In genomic region chr3:145590562-145590961, GRCm38 (mm10) we compare ENCODE assay signal across 20 mouse cellular contexts. TPM values are rescaled to one million over a fixed set of nuclear protein-coding genes. Genes with fewer than 3 reads are reported as not detected.
DNase-seq lines count a peak whose midpoint lies in the region; ATAC-seq and TF ChIP-seq lines count a peak whose summit lies in the region.
"Had no signal": no experiment of that assay in that cellular context is flagged by ENCODE, and none has a peak within 500 bp of the region (broad histone marks: within the 10 kb centered on the region; RNA-seq: fewer than 3 reads in every experiment).

No protein-coding gene starts in this region.

- DNase-seq in heart, adult 11 months: peak; percentile 65
- no peak for DNase-seq in heart, postnatal 10 days
- no peak for DNase-seq in stomach, postnatal 0 days (ENCODE audit: low spot score)
- peak; percentile 42 for DNase-seq in liver, embryonic 13.5 days
- DNase-seq in thymus, adult 18-20 months: no peak
- DNase-seq in left cerebral cortex, adult 18-20 months (ENCODE audit: low spot score in 2 of 2): no peak
- DNase-seq in lung, postnatal 36 days: no peak
- DNase-seq: adrenal gland, adult 8-10 months; cerebellum, adult 9-10 months; kidney, postnatal 25 days; thymus, postnatal 36 days had no signal

- no peaks in the 10 kb centered on the region for H3K9me3 ChIP-seq in stomach, embryonic 14.5 days (ENCODE audit: control insufficient read depth, low read depth, low read length)
- no peaks in the 10 kb centered on the region for H3K9me3 ChIP-seq in stomach, postnatal 0 days (ENCODE audit: control insufficient read depth, low read length)
- H3K9me3 ChIP-seq in liver, embryonic 13.5 days (replicated peaks): no peaks in the 10 kb centered on the region
- H3K9me3 ChIP-seq: embryonic facial prominence, embryonic 15.5 days; limb, embryonic 13.5 days; megakaryocyte, embryonic 14.5 days had no signal

- H3K27me3 ChIP-seq in stomach, embryonic 14.5 days (ENCODE audit: control insufficient read depth, insufficient read depth, low read length): no peaks in the 10 kb centered on the region
- H3K27me3 ChIP-seq in stomach, postnatal 0 days (ENCODE audit: control insufficient read depth, insufficient read depth, low read length): no peaks in the 10 kb centered on the region
- H3K27me3 ChIP-seq in liver, embryonic 13.5 days: no peaks in the 10 kb centered on the region
- H3K27me3 ChIP-seq: embryonic facial prominence, embryonic 15.5 days; limb, embryonic 13.5 days; megakaryocyte, embryonic 14.5 days had no signal

- peaks cover 51% of the 10 kb centered on the region for H3K36me3 ChIP-seq in stomach, embryonic 14.5 days (ENCODE audit: control insufficient read depth, insufficient read depth, low read length)
- H3K36me3 ChIP-seq in stomach, postnatal 0 days (ENCODE audit: control insufficient read depth, insufficient read depth, low read length): peaks cover 15% of the 10 kb centered on the region
- peaks cover 54% of the 10 kb centered on the region for H3K36me3 ChIP-seq in liver, embryonic 13.5 days

- TF ChIP-seq EP300 in stomach, postnatal 0 days (optimal IDR thresholded peaks at IDR 0.05): no peak

- WGBS in stomach, embryonic 14.5 days: 84% methylated on average over 4 of the region's 4 CpGs
- 78% methylated on average over 4 of the region's 4 CpGs for WGBS in stomach, postnatal 0 days
- 57% methylated on average over 4 of the region's 4 CpGs for WGBS in liver, embryonic 13.5 days (ENCODE audit: insufficient replicate concordance)

- H3K9ac ChIP-seq in stomach, embryonic 14.5 days (replicated peaks; ENCODE audit: low read depth, low read length): no peak overlapping the region
- no peak overlapping the region for H3K9ac ChIP-seq in stomach, postnatal 0 days (ENCODE audit: low read length)
- H3K9ac ChIP-seq in liver, embryonic 13.5 days: peak overlapping the region; percentile 46
- H3K9ac ChIP-seq: embryonic facial prominence, embryonic 15.5 days; hindbrain, embryonic 14.5 days; limb, embryonic 13.5 days had no signal

- TF ChIP-seq CTCF in stomach, postnatal 0 days (IDR thresholded peaks at IDR 0.05; ENCODE audit: low read depth): no peak

- peak; percentile 53; the same call in 1 of the 2 replicates for ATAC-seq in stomach, embryonic 14.5 days (ENCODE audit: insufficient number of reproducible peaks, insufficient read depth, low FRiP score, low read depth)
- no peak; the same call in 1 of the 2 replicates for ATAC-seq in stomach, postnatal 0 days (ENCODE audit: low FRiP score, low TSS enrichment)
- ATAC-seq in liver, embryonic 13.5 days (ENCODE audit: low read depth): peak; percentile 100
- ATAC-seq: CD4-positive, CD25-positive, alpha-beta regulatory T cell, adult 4 months; forebrain, embryonic 14.5 days; intestine, embryonic 16.5 days; midbrain, embryonic 16.5 days had no signal

- no peak overlapping the region for H3K4me2 ChIP-seq in stomach, embryonic 14.5 days (replicated peaks; ENCODE audit: low read depth, low read length)
- no peak overlapping the region for H3K4me2 ChIP-seq in stomach, postnatal 0 days (replicated peaks; ENCODE audit: low read depth)
- peak overlapping the region; percentile 50 for H3K4me2 ChIP-seq in liver, embryonic 13.5 days
- H3K4me2 ChIP-seq: embryonic facial prominence, embryonic 15.5 days; hindbrain, embryonic 14.5 days; limb, embryonic 13.5 days had no signal

- no peaks in the 10 kb centered on the region for H3K4me1 ChIP-seq in stomach, embryonic 14.5 days (ENCODE audit: control insufficient read depth, insufficient read depth, low read length)
- no peaks in the 10 kb centered on the region for H3K4me1 ChIP-seq in stomach, postnatal 0 days (replicated peaks; ENCODE audit: control insufficient read depth, insufficient read depth)
- H3K4me1 ChIP-seq in liver, embryonic 13.5 days (replicated peaks): peaks cover 26% of the 10 kb centered on the region
- H3K4me1 ChIP-seq: embryonic facial prominence, embryonic 15.5 days; limb, embryonic 13.5 days; megakaryocyte, embryonic 14.5 days had no signal

- intact Hi-C loops in heart, postnatal 10 days (cut with DNase I): no loop called here

- no peak overlapping the region for H3K27ac ChIP-seq in stomach, embryonic 14.5 days (ENCODE audit: low read length)
- H3K27ac ChIP-seq in stomach, postnatal 0 days (replicated peaks): no peak overlapping the region
- peak overlapping the region; percentile 87 for H3K27ac ChIP-seq in liver, embryonic 13.5 days
- H3K27ac ChIP-seq: embryonic facial prominence, embryonic 15.5 days; hindbrain, embryonic 14.5 days; limb, embryonic 13.5 days had no signal

- no peak overlapping the region for H3K4me3 ChIP-seq in stomach, embryonic 14.5 days (ENCODE audit: low read depth, low read length)
- H3K4me3 ChIP-seq in stomach, postnatal 0 days (ENCODE audit: low read depth, low read length): no peak overlapping the region
- peak overlapping the region; percentile 17 for H3K4me3 ChIP-seq in liver, embryonic 13.5 days (replicated peaks)
- H3K4me3 ChIP-seq: embryonic facial prominence, embryonic 15.5 days; limb, embryonic 13.5 days; megakaryocyte, embryonic 14.5 days had no signal

RNA-seq across cellular contexts. Expression of gene Znhit6, which starts 14.6 kb away (rescaled TPM):
- total RNA-seq in heart, postnatal 10 days (2021): 10 to 100 TPM; 14.9 to 15.4 TPM
- polyA plus RNA-seq in stomach, embryonic 14.5 days (2014; fragmentation: Nextera tagmentation; extraction: Ambion mirVana): 31.9 and 33.4 TPM in 2 replicates
- polyA plus RNA-seq in stomach, postnatal 0 days (2015; fragmentation: Nextera tagmentation; extraction: Ambion mirVana): 16.8 and 17.5 TPM in 2 replicates
- polyA plus RNA-seq in liver, embryonic 13.5 days (2015; fragmentation: Nextera tagmentation; extraction: Ambion mirVana): 20.5 and 23.3 TPM in 2 replicates
- total RNA-seq in left cerebral cortex, adult 18-20 months (2021): 10 to 100 TPM; 15.6 to 16.6 TPM

RNA-seq across cellular contexts. Expression of gene Ccn1, which starts 59.2 kb away (rescaled TPM):
- total RNA-seq in heart, postnatal 10 days (2021): 10 to 100 TPM; 39.4 to 45.3 TPM
- 20.9 and 25.8 TPM in 2 replicates for polyA plus RNA-seq in stomach, embryonic 14.5 days (2014; fragmentation: Nextera tagmentation; extraction: Ambion mirVana)
- 78.5 and 84.9 TPM in 2 replicates for polyA plus RNA-seq in stomach, postnatal 0 days (2015; fragmentation: Nextera tagmentation; extraction: Ambion mirVana)
- 6.3 and 7.5 TPM in 2 replicates for polyA plus RNA-seq in liver, embryonic 13.5 days (2015; fragmentation: Nextera tagmentation; extraction: Ambion mirVana)
- 1 to 10 TPM; 5.3 to 8.6 TPM for total RNA-seq in left cerebral cortex, adult 18-20 months (2021)
- polyA plus RNA-seq: CD4-positive, CD25-positive, alpha-beta regulatory T cell, adult 4 months had no signal

Comparison
In these comparisons a context has a peak if more than half of its experiments do, and no peak if none do; other contexts are left out.
1. DNase-seq: peak in heart, adult 11 months (single experiment) and liver, embryonic 13.5 days (single experiment); none in heart, postnatal 10 days (0 of 2), stomach, postnatal 0 days (single experiment), thymus, adult 18-20 months (0 of 2), left cerebral cortex, adult 18-20 months (0 of 2) and lung, postnatal 36 days (single experiment).